In genomic region chr8:70655469-70655868, GRCm38 (mm10) we compare ENCODE assay signal across 16 mouse cellular contexts. TPM values are rescaled to one million over a fixed set of nuclear protein-coding genes. Genes with fewer than 3 reads are reported as not detected.
DNase-seq lines count a peak whose midpoint lies in the region; ATAC-seq and TF ChIP-seq lines count a peak whose summit lies in the region.
"Had no signal": no experiment of that assay in that cellular context is flagged by ENCODE, and none has a peak within 500 bp of the region (broad histone marks: within the 10 kb centered on the region; RNA-seq: fewer than 3 reads in every experiment).

No protein-coding gene starts in this region.

- H3K4me2 ChIP-seq in intestine, postnatal 0 days (replicated peaks; ENCODE audit: low read depth): no peak overlapping the region
- H3K4me2 ChIP-seq in intestine, embryonic 15.5 days (replicated peaks): no peak overlapping the region
- H3K4me2 ChIP-seq in forebrain, embryonic 14.5 days (ENCODE audit: low read length): no peak overlapping the region
- no peak overlapping the region for H3K4me2 ChIP-seq in limb, embryonic 12.5 days
- no peak overlapping the region for H3K4me2 ChIP-seq in neural tube, embryonic 14.5 days (ENCODE audit: low read depth, low read length)
- H3K4me2 ChIP-seq: heart, embryonic 13.5 days; liver, embryonic 13.5 days had no signal

- H3K36me3 ChIP-seq in intestine, postnatal 0 days (ENCODE audit: control insufficient read depth, insufficient read depth): peaks cover 49% of the 10 kb centered on the region
- peaks cover 7% of the 10 kb centered on the region; the same call in 1 of the 2 replicates for H3K36me3 ChIP-seq in intestine, embryonic 15.5 days
- H3K36me3 ChIP-seq in forebrain, embryonic 14.5 days (ENCODE audit: control insufficient read depth, insufficient read depth, low read length): peaks cover 37% of the 10 kb centered on the region
- H3K36me3 ChIP-seq in limb, embryonic 12.5 days: peaks cover 59% of the 10 kb centered on the region
- H3K36me3 ChIP-seq in neural tube, embryonic 14.5 days (ENCODE audit: control insufficient read depth, insufficient read depth, low read length): no peaks in the 10 kb centered on the region

- peak overlapping the region; percentile 21; the same call in 1 of the 2 replicates for H3K27ac ChIP-seq in intestine, postnatal 0 days (ENCODE audit: low read depth, low read length)
- no peak overlapping the region for H3K27ac ChIP-seq in intestine, embryonic 15.5 days
- H3K27ac ChIP-seq in forebrain, embryonic 14.5 days (ENCODE audit: low read depth, low read length): peak overlapping the region; percentile 92
- peak overlapping the region; percentile 70; the same call in 1 of the 2 replicates for H3K27ac ChIP-seq in limb, embryonic 12.5 days
- H3K27ac ChIP-seq in neural tube, embryonic 14.5 days (ENCODE audit: low read depth, low read length): peak overlapping the region; percentile 80
- H3K27ac ChIP-seq: heart, embryonic 13.5 days; left cerebral cortex, adult 2 months; liver, embryonic 13.5 days; macrophage had no signal

- H3K4me1 ChIP-seq in intestine, postnatal 0 days (replicated peaks; ENCODE audit: control insufficient read depth, insufficient read depth, low read length): no peaks in the 10 kb centered on the region
- H3K4me1 ChIP-seq in intestine, embryonic 15.5 days (replicated peaks): peaks cover 24% of the 10 kb centered on the region
- peaks cover 28% of the 10 kb centered on the region for H3K4me1 ChIP-seq in forebrain, embryonic 14.5 days (ENCODE audit: control insufficient read depth, insufficient read depth, low read length)
- peaks cover 32% of the 10 kb centered on the region for H3K4me1 ChIP-seq in limb, embryonic 12.5 days (replicated peaks)
- H3K4me1 ChIP-seq in neural tube, embryonic 14.5 days (ENCODE audit: control insufficient read depth, insufficient read depth, low read length): peaks cover 17% of the 10 kb centered on the region; the same call in 1 of the 2 replicates

- WGBS in intestine, postnatal 0 days: 56% methylated on average over 2 of the region's 2 CpGs
- 59% methylated on average over 2 of the region's 2 CpGs for WGBS in intestine, embryonic 15.5 days
- 8% methylated on average over 2 of the region's 2 CpGs for WGBS in forebrain, embryonic 14.5 days
- 53% methylated on average over 2 of the region's 2 CpGs for WGBS in limb, embryonic 12.5 days
- WGBS in neural tube, embryonic 14.5 days: 21% methylated on average over 2 of the region's 2 CpGs

- no peak for DNase-seq in forebrain, embryonic 14.5 days (ENCODE audit: low spot score)
- no peak for DNase-seq in layer of hippocampus, postnatal 10 days (ENCODE audit: low spot score in 2 of 2)
- no peak for DNase-seq in frontal cortex, postnatal 10 days (ENCODE audit: low spot score in 2 of 2)
- DNase-seq in heart, adult 9 months (ENCODE audit: low spot score in 2 of 2): no peak
- DNase-seq: cerebellum, adult 9-10 months; kidney, postnatal 10 days; liver, embryonic 13.5 days had no signal

- no peak overlapping the region for H3K4me3 ChIP-seq in intestine, postnatal 0 days (ENCODE audit: low read depth, low read length)
- no peak overlapping the region for H3K4me3 ChIP-seq in intestine, embryonic 15.5 days (replicated peaks)
- no peak overlapping the region for H3K4me3 ChIP-seq in forebrain, embryonic 14.5 days (ENCODE audit: low read depth, low read length)
- no peak overlapping the region for H3K4me3 ChIP-seq in limb, embryonic 12.5 days (replicated peaks)
- H3K4me3 ChIP-seq in neural tube, embryonic 14.5 days (ENCODE audit: low read depth, low read length): no peak overlapping the region
- H3K4me3 ChIP-seq: heart, embryonic 13.5 days; left cerebral cortex, adult 2 months; liver, embryonic 13.5 days had no signal

- TF ChIP-seq CTCF in intestine, postnatal 0 days (IDR thresholded peaks at IDR 0.05; ENCODE audit: low read depth): no peak

- no peak for ATAC-seq in intestine, postnatal 0 days
- ATAC-seq in intestine, embryonic 15.5 days: no peak
- no peak for ATAC-seq in forebrain, embryonic 14.5 days
- ATAC-seq in limb, embryonic 12.5 days (ENCODE audit: insufficient number of reproducible peaks, insufficient read depth, low FRiP score, low TSS enrichment, low read depth): no peak
- no peak for ATAC-seq in neural tube, embryonic 14.5 days (ENCODE audit: low read depth)

- H3K27me3 ChIP-seq in intestine, postnatal 0 days (replicated peaks; ENCODE audit: control insufficient read depth, insufficient read depth, low read length): no peaks in the 10 kb centered on the region
- no peaks in the 10 kb centered on the region for H3K27me3 ChIP-seq in intestine, embryonic 15.5 days (replicated peaks)
- H3K27me3 ChIP-seq in forebrain, embryonic 14.5 days (replicated peaks; ENCODE audit: control insufficient read depth, insufficient read depth, low read length): no peaks in the 10 kb centered on the region
- no peaks in the 10 kb centered on the region for H3K27me3 ChIP-seq in limb, embryonic 12.5 days
- no peaks in the 10 kb centered on the region for H3K27me3 ChIP-seq in neural tube, embryonic 14.5 days (ENCODE audit: control insufficient read depth, insufficient read depth, low read length)
- H3K27me3 ChIP-seq: heart, embryonic 13.5 days; liver, embryonic 13.5 days had no signal

- no peaks in the 10 kb centered on the region for H3K9me3 ChIP-seq in intestine, postnatal 0 days (ENCODE audit: control insufficient read depth)
- no peaks in the 10 kb centered on the region for H3K9me3 ChIP-seq in intestine, embryonic 15.5 days
- H3K9me3 ChIP-seq in forebrain, embryonic 14.5 days (replicated peaks; ENCODE audit: control insufficient read depth, low read length): no peaks in the 10 kb centered on the region
- no peaks in the 10 kb centered on the region for H3K9me3 ChIP-seq in limb, embryonic 12.5 days
- H3K9me3 ChIP-seq in neural tube, embryonic 14.5 days (ENCODE audit: control insufficient read depth, low read length): no peaks in the 10 kb centered on the region
- H3K9me3 ChIP-seq: G1E; heart, embryonic 13.5 days; liver, embryonic 13.5 days had no signal

- no peak overlapping the region for H3K9ac ChIP-seq in intestine, postnatal 0 days (ENCODE audit: low read depth, low read length)
- no peak overlapping the region for H3K9ac ChIP-seq in intestine, embryonic 15.5 days
- H3K9ac ChIP-seq in forebrain, embryonic 14.5 days (ENCODE audit: low read length): no peak overlapping the region
- no peak overlapping the region for H3K9ac ChIP-seq in limb, embryonic 12.5 days (replicated peaks)
- no peak overlapping the region for H3K9ac ChIP-seq in neural tube, embryonic 14.5 days (replicated peaks; ENCODE audit: low read depth, low read length)
- H3K9ac ChIP-seq: heart, embryonic 13.5 days; liver, embryonic 13.5 days had no signal

RNA-seq across cellular contexts. Expression of gene Pgpep1, which starts 4.7 kb away (rescaled TPM):
- polyA plus RNA-seq in intestine, postnatal 0 days (2015; fragmentation: Nextera tagmentation; extraction: Ambion mirVana): 79.0 and 92.1 TPM in 2 replicates
- 58.0 and 74.2 TPM in 2 replicates for polyA plus RNA-seq in intestine, embryonic 15.5 days (2015; fragmentation: Nextera tagmentation; extraction: Ambion mirVana)
- 85.7 and 101 TPM in 2 replicates for polyA plus RNA-seq in forebrain, embryonic 14.5 days (2014; fragmentation: Nextera tagmentation; extraction: Ambion mirVana)
- polyA plus RNA-seq in limb, embryonic 12.5 days (2016; fragmentation: Nextera tagmentation; extraction: Ambion mirVana): 45.7 and 53.9 TPM in 2 replicates
- polyA plus RNA-seq in neural tube, embryonic 14.5 days (2014; fragmentation: Nextera tagmentation; extraction: Ambion mirVana): 74.5 and 85.2 TPM in 2 replicates
- total RNA-seq in layer of hippocampus, postnatal 10 days (2021): 10 to 100 TPM; 25.8 to 31.9 TPM

RNA-seq across cellular contexts. Expression of gene Lsm4, which starts 17.6 kb away (rescaled TPM):
- 181 and 182 TPM in 2 replicates for polyA plus RNA-seq in intestine, postnatal 0 days (2015; fragmentation: Nextera tagmentation; extraction: Ambion mirVana)
- polyA plus RNA-seq in intestine, embryonic 15.5 days (2015; fragmentation: Nextera tagmentation; extraction: Ambion mirVana): 286 and 323 TPM in 2 replicates
- polyA plus RNA-seq in forebrain, embryonic 14.5 days (2014; fragmentation: Nextera tagmentation; extraction: Ambion mirVana): 200 and 220 TPM in 2 replicates
- 335 and 339 TPM in 2 replicates for polyA plus RNA-seq in limb, embryonic 12.5 days (2016; fragmentation: Nextera tagmentation; extraction: Ambion mirVana)
- polyA plus RNA-seq in neural tube, embryonic 14.5 days (2014; fragmentation: Nextera tagmentation; extraction: Ambion mirVana): 193 and 194 TPM in 2 replicates
- 10 to 100 TPM; 72.3 to 76.5 TPM for total RNA-seq in layer of hippocampus, postnatal 10 days (2021)

RNA-seq across cellular contexts. Expression of gene Gdf15, which starts 23.2 kb away (rescaled TPM):
- polyA plus RNA-seq in intestine, postnatal 0 days (2015; fragmentation: Nextera tagmentation; extraction: Ambion mirVana): 1.7 and 1.9 TPM in 2 replicates
- 2.3 and 2.9 TPM in 2 replicates for polyA plus RNA-seq in intestine, embryonic 15.5 days (2015; fragmentation: Nextera tagmentation; extraction: Ambion mirVana)
- polyA plus RNA-seq in forebrain, embryonic 14.5 days (2014; fragmentation: Nextera tagmentation; extraction: Ambion mirVana): 0.16 and 0.20 TPM in 2 replicates
- 0.15 TPM in 1 of 2 replicates, not detected in the other for polyA plus RNA-seq in limb, embryonic 12.5 days (2016; fragmentation: Nextera tagmentation; extraction: Ambion mirVana)
- polyA plus RNA-seq in neural tube, embryonic 14.5 days (2014; fragmentation: Nextera tagmentation; extraction: Ambion mirVana): 0.54 TPM in 1 of 2 replicates, not detected in the other
- not detected for total RNA-seq in layer of hippocampus, postnatal 10 days (2021)
- total RNA-seq: G1E; left cerebral cortex, adult 2 months; neutrophil, adult 5-6 weeks had no signal

RNA-seq across cellular contexts. Expression of gene Lrrc25, which starts 39.5 kb away (rescaled TPM):
- 2.1 and 2.2 TPM in 2 replicates for polyA plus RNA-seq in intestine, postnatal 0 days (2015; fragmentation: Nextera tagmentation; extraction: Ambion mirVana)
- polyA plus RNA-seq in intestine, embryonic 15.5 days (2015; fragmentation: Nextera tagmentation; extraction: Ambion mirVana): 2.4 and 2.5 TPM in 2 replicates
- 0.89 and 1.9 TPM in 2 replicates for polyA plus RNA-seq in forebrain, embryonic 14.5 days (2014; fragmentation: Nextera tagmentation; extraction: Ambion mirVana)
- polyA plus RNA-seq in limb, embryonic 12.5 days (2016; fragmentation: Nextera tagmentation; extraction: Ambion mirVana): 0.76 and 1.2 TPM in 2 replicates
- polyA plus RNA-seq in neural tube, embryonic 14.5 days (2014; fragmentation: Nextera tagmentation; extraction: Ambion mirVana): 0.20 and 1.8 TPM in 2 replicates
- total RNA-seq in layer of hippocampus, postnatal 10 days (2021): 1 to 10 TPM in 1 of 2 experiments, under 1 TPM in 1; 0.96 to 2.3 TPM

RNA-seq across cellular contexts. Expression of gene Jund, which starts 43.3 kb away (rescaled TPM):
- polyA plus RNA-seq in intestine, postnatal 0 days (2015; fragmentation: Nextera tagmentation; extraction: Ambion mirVana): 114 and 121 TPM in 2 replicates
- 83.7 and 88.8 TPM in 2 replicates for polyA plus RNA-seq in intestine, embryonic 15.5 days (2015; fragmentation: Nextera tagmentation; extraction: Ambion mirVana)
- polyA plus RNA-seq in forebrain, embryonic 14.5 days (2014; fragmentation: Nextera tagmentation; extraction: Ambion mirVana): 87.2 and 94.0 TPM in 2 replicates
- 117 and 121 TPM in 2 replicates for polyA plus RNA-seq in limb, embryonic 12.5 days (2016; fragmentation: Nextera tagmentation; extraction: Ambion mirVana)
- 115 and 119 TPM in 2 replicates for polyA plus RNA-seq in neural tube, embryonic 14.5 days (2014; fragmentation: Nextera tagmentation; extraction: Ambion mirVana)
- total RNA-seq in layer of hippocampus, postnatal 10 days (2021): 100 to 1,000 TPM; 166 to 187 TPM
